Mouse (Mus musculus): ENCODE measurements around the gene Rasgrp1.

The Rasgrp1 gene

GRCm38 (mm10) chr2:117335552-117336188 lies 7.1 kb downstream of the Rasgrp1 start:
- DNase-seq (ENCODE audit: low spot score in 2 of 2), result no peak

GRCm38 (mm10) chr2:117331634-117332033 lies 11.2 kb downstream of the Rasgrp1 start:
- no peak for DNase-seq (ENCODE audit: low spot score in 2 of 2)

- no peak for DNase-seq (ENCODE audit: low spot score in 2 of 2)
Measured at GRCm38 (mm10) chr2:117328521-117329285, 14.1 kb downstream of the Rasgrp1 start.

GRCm38 (mm10) chr2:117322399-117322798 lies 20.4 kb downstream of the Rasgrp1 start:
- DNase-seq (ENCODE audit: low spot score in 2 of 2), result no peak

GRCm38 (mm10) chr2:117321231-117321630 lies 21.6 kb downstream of the Rasgrp1 start:
- no peak for DNase-seq (ENCODE audit: low spot score in 2 of 2)

GRCm38 (mm10) chr2:117318991-117319390 lies 23.8 kb downstream of the Rasgrp1 start:
- DNase-seq (ENCODE audit: low spot score in 2 of 2), result no peak

GRCm38 (mm10) chr2:117313586-117314235 lies 29.1 kb downstream of the Rasgrp1 start:
- DNase-seq (ENCODE audit: low spot score in 2 of 2), result no peak

- no peak for DNase-seq (ENCODE audit: low spot score in 2 of 2)
Measured at GRCm38 (mm10) chr2:117312441-117312895, 30.3 kb downstream of the Rasgrp1 start.

GRCm38 (mm10) chr2:117312030-117312429 lies 30.8 kb downstream of the Rasgrp1 start:
- no peak for DNase-seq (ENCODE audit: low spot score in 2 of 2)

GRCm38 (mm10) chr2:117311349-117311748 lies 31.5 kb downstream of the Rasgrp1 start:
- no peak for DNase-seq (ENCODE audit: low spot score in 2 of 2)

GRCm38 (mm10) chr2:117309046-117309445 lies 33.8 kb downstream of the Rasgrp1 start:
- no peak for DNase-seq (ENCODE audit: low spot score in 2 of 2)

- no peak for DNase-seq (ENCODE audit: low spot score in 2 of 2)
Measured at GRCm38 (mm10) chr2:117307959-117308358, 34.8 kb downstream of the Rasgrp1 start.

GRCm38 (mm10) chr2:117304941-117305340 lies 37.9 kb downstream of the Rasgrp1 start:
- DNase-seq (ENCODE audit: low spot score in 2 of 2), result no peak

- no peak for DNase-seq (ENCODE audit: low spot score in 2 of 2)
Measured at GRCm38 (mm10) chr2:117303391-117304350, 39.1 kb downstream of the Rasgrp1 start.

GRCm38 (mm10) chr2:117299596-117300448 lies 43.0 kb downstream of the Rasgrp1 start:
- no peak for DNase-seq (ENCODE audit: low spot score in 2 of 2)

- DNase-seq (ENCODE audit: low spot score in 2 of 2), result no peak
Measured at GRCm38 (mm10) chr2:117288291-117288690, 54.5 kb downstream of the Rasgrp1 start.

- DNase-seq (ENCODE audit: low spot score in 2 of 2), result peak; percentile 35 to 59
Measured at GRCm38 (mm10) chr2:117263786-117264408, 78.9 kb downstream of the Rasgrp1 start.

GRCm38 (mm10) chr2:117262184-117262583 lies 80.6 kb downstream of the Rasgrp1 start:
- no peak for DNase-seq (ENCODE audit: low spot score in 2 of 2)

GRCm38 (mm10) chr2:117257617-117258016 lies 85.2 kb downstream of the Rasgrp1 start:
- DNase-seq (ENCODE audit: low spot score in 2 of 2), result no peak

- DNase-seq (ENCODE audit: low spot score in 2 of 2), result no peak
Measured at GRCm38 (mm10) chr2:117255415-117255814, 87.4 kb downstream of the Rasgrp1 start.
